Mouse (Mus musculus) stomach, postnatal 0 days (tissue): ENCODE measurements around the gene Gpr1.

ENCODE experiments used
- CTCF ChIP-seq: IDR thresholded peaks from 2 replicates; pipeline ENCODE4 v1.5.1; 2016; ENCODE audit warnings: antibody characterized with exemption, low read depth, mild to moderate bottlenecking, moderate library complexity
- EP300 ChIP-seq: optimal IDR thresholded peaks from 2 replicates; pipeline ENCODE3; 2016; ENCODE audit warnings: antibody characterized with exemption

DNA sequence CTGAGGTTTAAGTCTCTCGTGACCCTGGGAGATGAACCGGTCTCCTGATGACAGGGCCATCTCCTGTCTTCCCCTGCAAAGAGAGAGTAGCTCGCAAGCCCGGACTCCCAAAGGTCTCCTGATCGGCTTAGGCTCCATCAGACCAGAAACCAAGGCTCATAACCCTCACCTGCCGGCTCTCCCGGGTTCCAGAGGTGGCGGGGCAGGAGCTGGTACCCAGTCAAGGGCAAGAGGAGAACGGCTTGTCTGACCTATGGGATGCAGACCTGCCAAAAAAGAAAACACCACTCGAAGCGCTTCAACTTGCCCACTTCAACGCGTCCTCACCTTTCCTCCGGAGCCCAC, 38.1 kb downstream of the Gpr1 start:
- TF ChIP-seq CTCF (no peak), EP300 (no peak)
